Mouse (Mus musculus) limb, embryonic 11.5 days (tissue): Measurements from ENCODE around the gene Zfhx2. TPM values are rescaled to one million over a fixed set of nuclear protein-coding genes. Genes with fewer than 3 reads are reported as not detected.
A peak's percentile ranks its signal among the peaks of the same experiment; 100 is the strongest.

ENCODE experiments used
- ATAC-seq: fragments of 200-750 bp; cut with Nextera tagmentation; 2 replicates; pipeline ENCODE4 v1.8.0; 2017; ENCODE audit warnings: low read depth; ENCODE audit not compliant: insufficient number of reproducible peaks, low FRiP score, low TSS enrichment
- DNase-seq: peaks from one replicate; pipeline ENCODE4 v3.0.0-alpha.2; 2015; ENCODE audit warnings: low spot score
- H3K27ac ChIP-seq: fragments of 300-500 bp; sonication (generic); replicated peaks from 2 replicates; pipeline ENCODE4 v1.5.1; 2014; ENCODE audit warnings: low read depth, mild to moderate bottlenecking, low read length
- H3K27me3 ChIP-seq: fragments of 300-500 bp; sonication (generic); 2 replicates; pipeline ENCODE4 v1.6.1; 2014; ENCODE audit warnings: mild to moderate bottlenecking, low read length, mixed read lengths; ENCODE audit not compliant: control insufficient read depth, insufficient read depth
- H3K36me3 ChIP-seq: fragments of 300-500 bp; sonication (generic); 2 replicates; pipeline ENCODE4 v1.6.1; 2014; ENCODE audit warnings: mild to moderate bottlenecking, low read length, moderate library complexity, mixed read lengths; ENCODE audit not compliant: control insufficient read depth, insufficient read depth
- H3K4me1 ChIP-seq: fragments of 300-500 bp; sonication (generic); 2 replicates; pipeline ENCODE4 v1.6.1; 2014; ENCODE audit warnings: low read length, mixed read lengths; ENCODE audit not compliant: control insufficient read depth, insufficient read depth
- H3K4me2 ChIP-seq: fragments of 300-500 bp; sonication (generic); 2 replicates; pipeline ENCODE4 v1.6.1; 2014; ENCODE audit warnings: low read depth, mild to moderate bottlenecking, moderate library complexity; ENCODE audit not compliant: severe bottlenecking
- H3K4me3 ChIP-seq: fragments of 300-500 bp; sonication (generic); 2 replicates; pipeline ENCODE4 v1.5.1; 2014; ENCODE audit warnings: low read depth, low read length
- H3K9ac ChIP-seq: fragments of 300-500 bp; sonication (generic); 2 replicates; pipeline ENCODE4 v1.6.1; 2014; ENCODE audit warnings: mild to moderate bottlenecking, low read length
- H3K9me3 ChIP-seq: fragments of 300-500 bp; sonication (generic); 2 replicates; pipeline ENCODE4 v1.6.1; 2016; ENCODE audit warnings: low read length; ENCODE audit not compliant: control insufficient read depth
- WGBS: fragments of 180-500 bp; shearing (Covaris S2); extraction: QIAGEN DNeasy Blood & Tissue Kit; methylation state at CpG from one replicate; pipeline ENCODE4 v1.1.7; 2014; 5-methylcytosine and 5-hydroxymethylcytosine counted together
- polyA plus RNA-seq: library from polyadenylated mRNA; unstranded; fragments of >200 nt; fragmentation: Nextera tagmentation; extraction: Ambion mirVana; gene quantifications from 2 replicates; pipeline ENCODE4 v1.2.1, GENCODE M21; 2014

Zfhx2 gene
- polyA plus RNA-seq, 1 experiment from 2014 or later: 4.8 TPM

GRCm38 (mm10) chr14:55102253-55102785 lies 10.2 kb upstream of the Zfhx2 start:
- H3K9me3 ChIP-seq: no peaks in the 10 kb centered on the region
- H3K27ac ChIP-seq: no peak overlapping the region
- no peak overlapping the region for H3K9ac ChIP-seq
- no peak overlapping the region for H3K4me3 ChIP-seq
- ATAC-seq: no peak
- H3K36me3 ChIP-seq: peaks cover 5% of the 10 kb centered on the region
- WGBS: 83% methylated on average over 15 of the region's 15 CpGs
- no peak overlapping the region; the same call in 1 of the 2 replicates for H3K4me2 ChIP-seq
- DNase-seq: no peak
- no peaks in the 10 kb centered on the region for H3K27me3 ChIP-seq
- H3K4me1 ChIP-seq: peaks cover 8% of the 10 kb centered on the region

GRCm38 (mm10) chr14:55101592-55101991 lies 9.5 kb upstream of the Zfhx2 start:
- no peak overlapping the region for H3K27ac ChIP-seq
- no peaks in the 10 kb centered on the region for H3K27me3 ChIP-seq
- peaks cover 5% of the 10 kb centered on the region for H3K36me3 ChIP-seq
- WGBS: 53% methylated on average over 4 of the region's 4 CpGs
- H3K9me3 ChIP-seq: no peaks in the 10 kb centered on the region
- DNase-seq (peak; percentile 66), ATAC-seq (no peak)
- H3K9ac ChIP-seq: no peak overlapping the region
- no peak overlapping the region for H3K4me3 ChIP-seq
- H3K4me2 ChIP-seq: no peak overlapping the region
- H3K4me1 ChIP-seq: peaks cover 11% of the 10 kb centered on the region

- H3K4me1 ChIP-seq: peaks cover 9% of the 10 kb centered on the region; the same call in 1 of the 2 replicates
- H3K27me3 ChIP-seq: no peaks in the 10 kb centered on the region
- H3K4me3 ChIP-seq: no peak overlapping the region
- peaks cover 5% of the 10 kb centered on the region for H3K36me3 ChIP-seq
- DNase-seq: no peak
- no peak overlapping the region for H3K9ac ChIP-seq
- no peak for ATAC-seq
- H3K9me3 ChIP-seq: no peaks in the 10 kb centered on the region
- H3K27ac ChIP-seq: no peak overlapping the region
- H3K4me2 ChIP-seq: no peak overlapping the region
- 61% methylated on average over 4 of the region's 4 CpGs for WGBS
Observed at GRCm38 (mm10) chr14:55098067-55098466, 5.9 kb upstream of the Zfhx2 start.

GRCm38 (mm10) chr14:55097646-55098045 lies 5.5 kb upstream of the Zfhx2 start:
- peaks cover 5% of the 10 kb centered on the region for H3K36me3 ChIP-seq
- no peaks in the 10 kb centered on the region for H3K27me3 ChIP-seq
- H3K4me2 ChIP-seq: no peak overlapping the region
- H3K4me3 ChIP-seq: no peak overlapping the region
- peaks cover 9% of the 10 kb centered on the region; the same call in 1 of the 2 replicates for H3K4me1 ChIP-seq
- 80% methylated on average over 10 of the region's 10 CpGs for WGBS
- H3K9ac ChIP-seq: no peak overlapping the region
- no peaks in the 10 kb centered on the region for H3K9me3 ChIP-seq
- H3K27ac ChIP-seq: no peak overlapping the region
- DNase-seq: no peak
- no peak for ATAC-seq

- ATAC-seq (no peak), DNase-seq (no peak)
- Histone ChIP-seq H3K9ac (no peak overlapping the region), H3K9me3 (no peaks in the 10 kb centered on the region), H3K27me3 (no peaks in the 10 kb centered on the region), H3K4me2 (no peak overlapping the region), H3K36me3 (peaks cover 5% of the 10 kb centered on the region; the same call in 1 of the 2 replicates), H3K4me1 (peaks cover 9% of the 10 kb centered on the region; the same call in 1 of the 2 replicates), H3K4me3 (no peak overlapping the region), H3K27ac (no peak overlapping the region)
- WGBS: 67% methylated on average over 9 of the region's 9 CpGs
Observed at GRCm38 (mm10) chr14:55096573-55097087, 4.5 kb upstream of the Zfhx2 start.

GRCm38 (mm10) chr14:55095671-55096070 lies 3.5 kb upstream of the Zfhx2 start:
- no peak overlapping the region for H3K27ac ChIP-seq
- H3K36me3 ChIP-seq: peaks cover 5% of the 10 kb centered on the region; the same call in 1 of the 2 replicates
- peaks cover 16% of the 10 kb centered on the region; the same call in 1 of the 2 replicates for H3K4me1 ChIP-seq
- H3K9me3 ChIP-seq: no peaks in the 10 kb centered on the region
- ATAC-seq: no peak
- no peaks in the 10 kb centered on the region for H3K27me3 ChIP-seq
- H3K4me3 ChIP-seq: peak overlapping the region; percentile 55
- H3K4me2 ChIP-seq: peak overlapping the region; percentile 60
- no peak overlapping the region; the same call in 1 of the 2 replicates for H3K9ac ChIP-seq
- WGBS: 70% methylated on average over 12 of the region's 12 CpGs
- no peak for DNase-seq

- H3K4me1 ChIP-seq: peaks cover 16% of the 10 kb centered on the region; the same call in 1 of the 2 replicates
- DNase-seq (no peak), ATAC-seq (0 out of 2 replicates have a peak, but pooled peaks have one; percentile 2)
- H3K27me3 ChIP-seq: no peaks in the 10 kb centered on the region
- H3K9me3 ChIP-seq: no peaks in the 10 kb centered on the region
- 54% methylated on average over 9 of the region's 9 CpGs for WGBS
- H3K27ac ChIP-seq: no peak overlapping the region
- peak overlapping the region; percentile 79 for H3K9ac ChIP-seq
- peak overlapping the region; percentile 60 for H3K4me2 ChIP-seq
- H3K36me3 ChIP-seq: peaks cover 5% of the 10 kb centered on the region; the same call in 1 of the 2 replicates
- peak overlapping the region; percentile 55 for H3K4me3 ChIP-seq
Observed at GRCm38 (mm10) chr14:55095263-55095662, 3.1 kb upstream of the Zfhx2 start.

GRCm38 (mm10) chr14:55094704-55095231 lies 2.6 kb upstream of the Zfhx2 start, which contains the start of gene Thtpa:
Gene Thtpa, plus strand, starts transcription at chr14:55094784.
- Histone ChIP-seq H3K4me3 (peak within 1 kb of the TSS; percentile 55), H3K9ac (peak within 1 kb of the TSS; percentile 79), H3K27ac (no peak within 1 kb of the TSS), H3K9me3 (no peaks in the 10 kb centered on the region), H3K4me2 (peak within 1 kb of the TSS; percentile 60), H3K36me3 (peaks cover 5% of the 10 kb centered on the region; the same call in 1 of the 2 replicates), H3K27me3 (no peaks in the 10 kb centered on the region), H3K4me1 (peaks cover 16% of the 10 kb centered on the region; the same call in 1 of the 2 replicates)
- ATAC-seq (peak; percentile 74), DNase-seq (peak; percentile 89)
- 4% methylated on average over 30 of the region's 30 CpGs for WGBS
